Mouse (Mus musculus) olfactory bulb, adult 2 months (tissue): ENCODE measurements around the gene Trim65. TPM values are rescaled to one million over a fixed set of nuclear protein-coding genes. Genes with fewer than 3 reads are reported as not detected.
"Not testable (repeated sequence)": the region's sequence is repeated elsewhere in the genome, so short reads cannot be mapped to it uniquely, and the experiment has no call there.

Experiments used
- H3K27ac ChIP-seq: fragments of 200-500 bp; 2 replicates; pipeline ENCODE4 v1.5.1; 2012; ENCODE audit warnings: low read depth, low read length; ENCODE audit not compliant: insufficient read depth
- H3K4me1 ChIP-seq: fragments of 200-500 bp; 2 replicates; pipeline ENCODE4 v1.6.1; 2012; ENCODE audit warnings: low read length; ENCODE audit not compliant: control insufficient read depth, insufficient read depth
- H3K4me3 ChIP-seq: fragments of 200-500 bp; 2 replicates; pipeline ENCODE4 v1.5.1; 2012; ENCODE audit warnings: mild to moderate bottlenecking, low read depth, low read length, moderate library complexity; ENCODE audit not compliant: insufficient read depth
- CTCF ChIP-seq: fragments of 200-500 bp; IDR thresholded peaks from 2 replicates; pipeline ENCODE4 v1.5.1; 2012; ENCODE audit warnings: low read depth, mild to moderate bottlenecking, low read length, moderate library complexity; ENCODE audit not compliant: insufficient read depth
- POLR2A ChIP-seq: fragments of 200-500 bp; IDR thresholded peaks from 2 replicates; pipeline ENCODE4 v1.6.1; 2012; ENCODE audit warnings: mild to moderate bottlenecking, low read depth, low read length, moderate library complexity; ENCODE audit not compliant: insufficient read depth
- WGBS: fragments of 180-500 bp; shearing (Covaris S2); methylation state at CpG from one replicate; pipeline ENCODE4 v1.1.7; 2018; 5-methylcytosine and 5-hydroxymethylcytosine counted together
- polyA plus RNA-seq: library from polyadenylated mRNA; stranded (reverse); fragments of >200 nt; gene quantifications from 2 replicates; pipeline ENCODE4 v1.2.4, GENCODE M21; 2012; ENCODE audit warnings: low replicate concordance; ENCODE audit not compliant: missing spikeins, insufficient read depth, insufficient read length

Gene Trim65
- polyA plus RNA-seq, 1 experiment = not detected

DNA sequence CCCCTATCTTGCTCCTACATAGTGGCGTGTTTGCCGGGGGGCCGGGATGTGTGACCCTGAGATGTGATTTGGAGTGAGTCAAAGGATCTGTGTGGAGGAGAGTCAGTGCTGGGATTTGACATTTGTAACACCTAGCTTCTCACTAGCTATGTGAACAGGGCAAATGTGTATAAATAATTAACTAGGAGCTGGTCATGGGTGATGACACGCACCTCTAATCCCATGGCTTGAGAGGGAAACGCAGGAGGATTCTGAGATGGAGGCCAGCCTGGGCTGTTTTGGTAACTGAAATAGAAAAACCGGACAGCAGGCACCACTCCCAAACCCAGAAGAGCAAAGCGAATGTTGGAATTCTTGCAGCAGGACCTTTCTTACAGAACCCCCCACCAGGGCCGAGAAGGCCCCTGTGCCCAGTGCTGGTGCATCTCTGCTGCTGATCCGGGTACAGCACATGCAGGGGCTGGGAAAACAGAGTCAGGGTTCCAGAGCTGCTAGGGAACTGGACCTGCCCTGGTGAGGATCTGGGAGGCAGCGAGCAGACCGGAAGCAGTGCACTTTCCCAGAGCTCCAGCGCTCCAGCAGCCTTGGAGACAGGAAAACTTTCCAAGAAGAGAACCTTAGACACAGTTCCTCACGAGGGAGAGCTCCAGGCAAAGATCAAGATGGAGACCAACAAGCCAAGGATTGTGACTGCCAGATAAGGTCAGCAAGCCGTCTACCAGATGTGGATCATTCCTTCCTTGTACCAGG lies 32.0 kb downstream of the Trim65 start:
- H3K4me1 ChIP-seq = peaks cover 6% of the 10 kb centered on the region
- no peak overlapping the region for H3K27ac ChIP-seq
- no peak overlapping the region for H3K4me3 ChIP-seq
- TF ChIP-seq POLR2A (no peak), CTCF (no peak)
- 83% methylated on average over 14 of the region's 14 CpGs for WGBS

GRCm38 (mm10) chr11:116096213-116097108 lies 34.5 kb downstream of the Trim65 start:
- H3K4me3 ChIP-seq = no peak overlapping the region
- H3K4me1 ChIP-seq = no peaks in the 10 kb centered on the region; the same call in 1 of the 2 replicates
- no peak overlapping the region for H3K27ac ChIP-seq
- WGBS = 94% methylated on average over 5 of the region's 5 CpGs
- TF ChIP-seq POLR2A = no peak
- no peak for TF ChIP-seq CTCF

DNA sequence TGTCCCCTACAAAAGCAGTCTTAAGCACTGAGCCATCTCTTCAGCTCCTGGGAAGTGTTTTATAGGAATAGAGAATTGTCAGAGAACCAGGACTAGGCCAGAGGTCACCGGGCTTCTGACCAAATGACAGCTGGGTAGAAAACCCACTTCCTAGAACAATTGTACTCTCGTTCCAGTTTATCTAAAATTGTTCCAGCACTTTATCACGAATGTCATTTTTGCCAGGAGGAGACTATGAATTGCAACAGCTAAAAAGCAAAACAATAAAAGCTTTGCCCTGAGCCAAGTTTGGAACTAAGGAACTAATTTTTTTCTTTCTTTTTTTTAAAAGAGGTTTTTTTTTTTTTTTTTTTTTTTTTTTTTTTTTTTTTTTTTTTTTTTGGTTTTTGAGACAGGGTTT lies 35.4 kb downstream of the Trim65 start:
- H3K27ac ChIP-seq = no peak overlapping the region
- TF ChIP-seq POLR2A = no peak
- no peak for TF ChIP-seq CTCF
- no peaks in the 10 kb centered on the region; the same call in 1 of the 2 replicates for H3K4me1 ChIP-seq
- 68% methylated on average over 3 of the region's 3 CpGs for WGBS
- no peak overlapping the region for H3K4me3 ChIP-seq

- Histone ChIP-seq H3K4me3 (no peak overlapping the region), H3K4me1 (no peaks in the 10 kb centered on the region), H3K27ac (no peak overlapping the region)
- TF ChIP-seq CTCF = no peak
- no peak for TF ChIP-seq POLR2A
- WGBS = 71% methylated on average over 16 of the region's 16 CpGs
Measured at GRCm38 (mm10) chr11:116093771-116094565, 37.0 kb downstream of the Trim65 start.

- not testable (repeated sequence) for H3K4me3 ChIP-seq, H3K27ac ChIP-seq, H3K4me1 ChIP-seq
- 93% methylated on average over 6 of the region's 6 CpGs for WGBS
Measured at GRCm38 (mm10) chr11:116092959-116093358, 38.0 kb downstream of the Trim65 start.

- H3K4me3 ChIP-seq = no peak overlapping the region
- no peak overlapping the region for H3K27ac ChIP-seq
- 88% methylated on average over 6 of the region's 6 CpGs for WGBS
- TF ChIP-seq POLR2A (no peak), CTCF (no peak)
- H3K4me1 ChIP-seq = no peaks in the 10 kb centered on the region
Measured at GRCm38 (mm10) chr11:116091591-116091990, 39.3 kb downstream of the Trim65 start.

- Histone ChIP-seq H3K4me1 (peaks cover 3% of the 10 kb centered on the region), H3K4me3 (no peak overlapping the region), H3K27ac (no peak overlapping the region)
- WGBS = 88% methylated on average over 6 of the region's 6 CpGs
- TF ChIP-seq POLR2A (no peak), CTCF (no peak)
Measured at GRCm38 (mm10) chr11:116089545-116089944, 41.4 kb downstream of the Trim65 start.

DNA sequence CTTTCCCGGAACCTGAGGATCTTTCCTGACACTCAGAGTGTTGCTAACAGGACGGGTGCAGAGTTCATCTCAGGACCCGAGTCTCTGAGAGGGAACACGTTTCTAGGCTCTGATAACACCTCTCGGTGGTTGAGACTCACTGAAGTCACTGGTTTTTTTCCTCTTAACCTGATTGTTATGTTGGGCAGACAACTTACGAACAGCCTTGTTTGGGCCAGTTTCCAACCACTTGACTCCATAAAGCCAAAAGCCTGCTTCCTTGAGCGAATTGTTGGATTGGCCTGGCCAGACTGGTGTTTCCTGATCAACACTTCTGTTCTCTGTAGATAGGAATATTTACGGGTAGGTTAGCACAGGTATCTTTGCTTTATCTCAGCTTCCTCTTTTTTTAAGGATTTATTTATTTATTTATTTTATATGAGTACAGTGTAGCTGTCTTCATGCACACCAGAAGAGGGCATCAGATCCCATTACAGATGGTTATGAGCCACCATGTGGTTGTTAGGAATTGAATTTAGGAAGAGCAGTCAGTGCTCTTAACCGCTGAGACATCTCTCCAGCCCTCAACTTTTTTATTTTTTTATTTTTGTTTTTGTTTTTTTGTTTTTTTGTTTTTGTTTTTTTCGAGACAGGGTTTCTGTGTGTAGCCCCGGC lies 42.1 kb downstream of the Trim65 start:
- Histone ChIP-seq H3K27ac (no peak overlapping the region), H3K4me1 (peaks cover 3% of the 10 kb centered on the region), H3K4me3 (no peak overlapping the region)
- TF ChIP-seq POLR2A (no peak), CTCF (no peak)
- WGBS = 82% methylated on average over 11 of the region's 11 CpGs

DNA sequence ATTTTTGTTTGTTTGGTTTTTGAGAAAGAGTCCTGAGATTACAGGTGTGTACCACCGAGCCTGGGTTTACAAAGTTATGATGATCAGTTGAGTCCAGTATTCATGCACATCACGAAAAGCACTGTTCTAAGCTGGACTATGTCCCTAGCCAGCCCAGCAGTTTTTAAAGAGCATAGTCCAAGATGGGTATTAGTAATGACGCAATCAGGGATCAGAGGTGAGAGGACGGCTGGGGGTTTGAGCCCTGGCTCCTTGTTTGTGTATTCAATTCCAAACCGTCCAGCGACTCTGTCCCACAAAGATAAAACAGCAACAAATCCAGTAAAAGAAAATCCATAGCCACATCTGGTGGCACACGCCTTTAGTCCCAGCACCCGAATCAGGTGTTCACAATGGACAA lies 42.7 kb downstream of the Trim65 start:
- H3K27ac ChIP-seq = no peak overlapping the region
- H3K4me3 ChIP-seq = no peak overlapping the region
- H3K4me1 ChIP-seq = peaks cover 3% of the 10 kb centered on the region
- TF ChIP-seq CTCF = no peak
- no peak for TF ChIP-seq POLR2A
- 77% methylated on average over 8 of the region's 8 CpGs for WGBS
